Mouse (Mus musculus): ENCODE results near the gene Olfr461. TPM values are rescaled to one million over a fixed set of nuclear protein-coding genes. Genes with fewer than 3 reads are reported as not detected.
A peak's percentile ranks its signal among the peaks of the same experiment; 100 is the strongest.

Gene Olfr461
- total and polyA plus RNA-seq, 2 experiments: not detected

DNA sequence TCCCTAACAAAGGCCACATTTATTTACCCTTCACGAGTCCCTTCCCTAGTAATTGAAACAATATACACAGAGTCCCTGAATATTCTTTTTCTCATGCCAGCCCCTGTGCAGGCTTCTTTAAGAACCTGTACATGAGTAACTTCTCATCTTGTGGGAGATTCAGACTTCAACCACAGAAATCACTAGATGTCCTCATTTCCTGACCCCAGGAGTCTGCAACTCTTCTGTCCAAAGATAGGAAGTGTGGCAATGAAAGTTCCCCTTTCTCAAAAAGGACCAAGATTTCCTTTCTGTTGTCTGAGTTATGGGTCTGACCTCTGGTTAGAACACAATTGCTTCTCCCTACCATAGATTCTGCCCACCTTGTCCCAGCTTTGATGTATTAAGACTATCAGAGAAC is 21.5 kb upstream of the Olfr461 start:
- WGBS: 79% methylated on average over 1 of the region's 1 CpGs
- no peak overlapping the region for H3K9ac ChIP-seq (ENCODE audit: low read depth, low read length)
- DNase-seq (ENCODE audit: extremely low read depth, low read depth, low spot score): peak; percentile 41
- H3K4me1 ChIP-seq (ENCODE audit: control insufficient read depth, insufficient read depth, low read length): no peaks in the 10 kb centered on the region
- TF ChIP-seq POLR2A (IDR thresholded peaks at IDR 0.05; ENCODE audit: extremely low read depth, insufficient read depth, low read length) (no peak), CTCF (IDR thresholded peaks at IDR 0.05; ENCODE audit: low read depth, low read length) (no peak)
- H3K4me3 ChIP-seq (ENCODE audit: insufficient read depth, low read depth, low read length): no peak overlapping the region
- H3K79me2 ChIP-seq (ENCODE audit: control insufficient read depth, insufficient read depth, low read length): no peaks in the 10 kb centered on the region
- 0 out of 2 replicates have a peak, but pooled peaks cover 2% of the 10 kb centered on the region for H3K27me3 ChIP-seq (ENCODE audit: control insufficient read depth, insufficient read depth, low read length)
- no peaks in the 10 kb centered on the region for H3K36me3 ChIP-seq (ENCODE audit: control insufficient read depth, insufficient read depth, low read length)
- H3K27ac ChIP-seq (replicated peaks; ENCODE audit: insufficient read depth, low read depth, low read length): no peak overlapping the region

- H3K27me3 ChIP-seq (ENCODE audit: control insufficient read depth, insufficient read depth, low read length): 0 out of 2 replicates have a peak, but pooled peaks cover 2% of the 10 kb centered on the region
- H3K36me3 ChIP-seq (ENCODE audit: control insufficient read depth, insufficient read depth, low read length): no peaks in the 10 kb centered on the region
- peak; percentile 11 for DNase-seq (ENCODE audit: extremely low read depth, low read depth, low spot score)
- no peaks in the 10 kb centered on the region for H3K79me2 ChIP-seq (ENCODE audit: control insufficient read depth, insufficient read depth, low read length)
- 72% methylated on average over 3 of the region's 3 CpGs for WGBS
- no peaks in the 10 kb centered on the region for H3K4me1 ChIP-seq (ENCODE audit: control insufficient read depth, insufficient read depth, low read length)
- no peak overlapping the region for H3K4me3 ChIP-seq (ENCODE audit: insufficient read depth, low read depth, low read length)
- no peak for TF ChIP-seq POLR2A (IDR thresholded peaks at IDR 0.05; ENCODE audit: extremely low read depth, insufficient read depth, low read length)
- TF ChIP-seq CTCF (IDR thresholded peaks at IDR 0.05; ENCODE audit: low read depth, low read length): no peak
- H3K9ac ChIP-seq (ENCODE audit: low read depth, low read length): no peak overlapping the region
- H3K27ac ChIP-seq (replicated peaks; ENCODE audit: insufficient read depth, low read depth, low read length): no peak overlapping the region
Measured at GRCm38 (mm10) chr6:40573618-40574017, 18.8 kb upstream of the Olfr461 start.

DNA sequence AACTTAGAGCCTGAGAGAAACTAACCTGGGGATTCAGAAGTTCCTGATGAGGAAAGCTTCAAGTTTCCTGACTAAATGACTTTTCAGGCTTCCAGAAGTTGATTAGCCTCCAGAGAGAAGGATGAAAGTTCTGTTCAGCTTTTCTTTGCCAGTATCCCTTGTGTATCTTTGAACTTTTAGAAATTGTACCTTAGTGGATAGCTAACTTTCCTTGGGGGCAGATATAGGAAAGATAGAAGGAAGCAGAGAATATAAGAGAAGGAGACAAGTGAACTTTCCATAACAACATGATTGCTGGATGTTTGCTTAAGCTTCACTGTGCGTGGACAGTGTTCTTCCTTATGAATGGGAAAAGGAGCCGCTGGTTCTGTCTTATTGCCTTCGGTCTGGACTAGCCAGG is 14.3 kb upstream of the Olfr461 start, which contains the start of gene Olfr460:
Gene Olfr460 (plus strand): TSS at position 301 of the 400 bp plus-strand sequence.
- H3K9ac ChIP-seq (ENCODE audit: low read depth, low read length): no peak within 1 kb of the TSS
- no peak for DNase-seq (ENCODE audit: extremely low read depth, low read depth, low spot score)
- no peaks in the 10 kb centered on the region for H3K36me3 ChIP-seq (ENCODE audit: control insufficient read depth, insufficient read depth, low read length)
- no peak for TF ChIP-seq CTCF (IDR thresholded peaks at IDR 0.05; ENCODE audit: low read depth, low read length)
- no peak for TF ChIP-seq POLR2A (IDR thresholded peaks at IDR 0.05; ENCODE audit: extremely low read depth, insufficient read depth, low read length)
- no peaks in the 10 kb centered on the region for H3K4me1 ChIP-seq (ENCODE audit: control insufficient read depth, insufficient read depth, low read length)
- H3K27ac ChIP-seq (replicated peaks; ENCODE audit: insufficient read depth, low read depth, low read length): no peak within 1 kb of the TSS
- 87% methylated on average over 3 of the region's 3 CpGs for WGBS
- H3K27me3 ChIP-seq (ENCODE audit: control insufficient read depth, insufficient read depth, low read length): 0 out of 2 replicates have a peak, but pooled peaks cover 2% of the 10 kb centered on the region
- no peaks in the 10 kb centered on the region for H3K79me2 ChIP-seq (ENCODE audit: control insufficient read depth, insufficient read depth, low read length)
- no peak within 1 kb of the TSS for H3K4me3 ChIP-seq (ENCODE audit: insufficient read depth, low read depth, low read length)

DNA sequence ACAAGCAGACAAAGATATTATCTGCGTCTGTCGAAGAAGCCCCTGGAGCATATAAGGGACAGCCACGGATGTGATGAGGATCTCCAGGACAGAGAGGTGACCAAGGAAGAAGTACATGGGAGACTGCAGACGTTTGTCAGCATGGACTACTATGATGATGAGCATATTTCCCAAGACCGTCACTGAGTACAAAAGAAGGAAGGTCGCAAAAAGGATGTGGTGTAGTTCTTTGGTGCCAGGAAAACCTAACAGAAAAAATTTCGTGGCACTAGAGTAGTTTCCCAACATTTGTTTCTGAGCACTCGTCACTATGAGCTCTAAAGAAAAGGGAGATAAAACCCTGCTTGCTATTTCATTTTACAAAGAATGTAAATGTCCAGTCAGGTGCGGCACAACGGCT is 10.2 kb downstream of the Olfr461 start:
- Histone ChIP-seq H3K79me2 (ENCODE audit: control insufficient read depth, insufficient read depth, low read length) (no peaks in the 10 kb centered on the region), H3K9ac (ENCODE audit: low read depth, low read length) (no peak overlapping the region), H3K27ac (replicated peaks; ENCODE audit: insufficient read depth, low read depth, low read length) (no peak overlapping the region), H3K4me3 (ENCODE audit: insufficient read depth, low read depth, low read length) (no peak overlapping the region), H3K27me3 (ENCODE audit: control insufficient read depth, insufficient read depth, low read length) (no peaks in the 10 kb centered on the region), H3K36me3 (ENCODE audit: control insufficient read depth, insufficient read depth, low read length) (no peaks in the 10 kb centered on the region), H3K4me1 (ENCODE audit: control insufficient read depth, insufficient read depth, low read length) (no peaks in the 10 kb centered on the region)
- no peak for DNase-seq (ENCODE audit: extremely low read depth, low read depth, low spot score)
- TF ChIP-seq POLR2A (IDR thresholded peaks at IDR 0.05; ENCODE audit: extremely low read depth, insufficient read depth, low read length) (no peak), CTCF (IDR thresholded peaks at IDR 0.05; ENCODE audit: low read depth, low read length) (no peak)
- 79% methylated on average over 10 of the region's 10 CpGs for whole genome bisulfite sequencing

DNA sequence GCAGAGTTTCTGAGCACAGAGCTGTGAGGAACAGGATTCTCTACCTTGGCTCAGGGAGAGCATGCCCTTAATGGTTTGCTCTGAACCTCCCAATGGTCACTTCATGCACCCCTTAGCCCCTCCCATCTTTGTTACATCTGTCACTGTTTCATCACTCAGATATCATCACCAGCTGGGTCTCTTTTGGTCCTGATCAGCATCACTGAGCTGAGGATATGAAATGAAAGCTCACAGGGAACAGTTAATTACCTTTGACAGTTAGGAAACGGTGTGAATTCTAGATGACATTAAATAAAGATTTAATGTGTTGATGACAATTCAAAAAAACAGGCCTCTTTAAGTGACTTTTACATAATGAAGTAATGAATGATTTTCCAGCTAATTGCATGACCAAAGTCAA is 35.4 kb downstream of the Olfr461 start, which contains the start of gene Prss37:
Gene Prss37 (minus strand): TSS at position 101 of the 400 bp plus-strand sequence.
- no peaks in the 10 kb centered on the region for H3K36me3 ChIP-seq (ENCODE audit: control insufficient read depth, insufficient read depth, low read length)
- H3K4me3 ChIP-seq (ENCODE audit: insufficient read depth, low read depth, low read length): no peak within 1 kb of the TSS
- H3K27ac ChIP-seq (replicated peaks; ENCODE audit: insufficient read depth, low read depth, low read length): no peak within 1 kb of the TSS
- no peak within 1 kb of the TSS for H3K9ac ChIP-seq (ENCODE audit: low read depth, low read length)
- DNase-seq (ENCODE audit: extremely low read depth, low read depth, low spot score): no peak
- WGBS: 81% methylated on average over 1 of the region's 1 CpGs
- H3K4me1 ChIP-seq (ENCODE audit: control insufficient read depth, insufficient read depth, low read length): no peaks in the 10 kb centered on the region
- H3K79me2 ChIP-seq (ENCODE audit: control insufficient read depth, insufficient read depth, low read length): no peaks in the 10 kb centered on the region
- no peaks in the 10 kb centered on the region for H3K27me3 ChIP-seq (ENCODE audit: control insufficient read depth, insufficient read depth, low read length)
- TF ChIP-seq CTCF (IDR thresholded peaks at IDR 0.05; ENCODE audit: low read depth, low read length) (no peak), POLR2A (IDR thresholded peaks at IDR 0.05; ENCODE audit: extremely low read depth, insufficient read depth, low read length) (no peak)

DNA sequence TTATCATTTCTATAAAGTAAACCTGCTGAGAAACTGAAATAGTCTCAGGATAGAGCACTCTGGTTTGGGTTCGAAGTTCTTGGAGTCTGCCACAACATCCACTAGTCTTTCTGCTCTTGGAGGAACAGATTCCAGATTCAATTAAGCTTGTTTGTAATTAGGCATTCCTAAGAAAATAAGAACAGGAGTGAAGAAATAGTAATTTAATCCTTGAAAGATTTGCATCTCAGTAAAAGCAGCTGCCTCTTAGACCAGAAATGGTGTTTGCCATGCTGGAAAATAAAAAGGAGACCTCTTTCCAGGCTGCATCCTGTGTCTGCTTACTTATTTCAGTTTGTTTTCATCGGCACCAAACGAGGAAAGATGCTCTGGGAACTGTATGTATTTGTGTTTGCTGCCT is 61.6 kb downstream of the Olfr461 start, which contains the start of gene Tas2r108:
Gene Tas2r108 (plus strand): TSS at position 301 of the 400 bp plus-strand sequence.
- no peak for TF ChIP-seq CTCF (IDR thresholded peaks at IDR 0.05; ENCODE audit: low read depth, low read length)
- no peak for TF ChIP-seq POLR2A (IDR thresholded peaks at IDR 0.05; ENCODE audit: extremely low read depth, insufficient read depth, low read length)
- Histone ChIP-seq H3K9ac (ENCODE audit: low read depth, low read length) (no peak within 1 kb of the TSS), H3K36me3 (ENCODE audit: control insufficient read depth, insufficient read depth, low read length) (no peaks in the 10 kb centered on the region), H3K79me2 (ENCODE audit: control insufficient read depth, insufficient read depth, low read length) (no peaks in the 10 kb centered on the region), H3K27me3 (ENCODE audit: control insufficient read depth, insufficient read depth, low read length) (no peaks in the 10 kb centered on the region), H3K4me1 (ENCODE audit: control insufficient read depth, insufficient read depth, low read length) (no peaks in the 10 kb centered on the region), H3K27ac (replicated peaks; ENCODE audit: insufficient read depth, low read depth, low read length) (no peak within 1 kb of the TSS), H3K4me3 (ENCODE audit: insufficient read depth, low read depth, low read length) (no peak within 1 kb of the TSS)
- DNase-seq (ENCODE audit: extremely low read depth, low read depth, low spot score): no peak
- WGBS: 91% methylated on average over 3 of the region's 3 CpGs

Other genes with a start within 250 kb of the Olfr461 start
- gene Agk, start 229.9 kb downstream of the Olfr461 start, total RNA-seq (2014; rRNA removed): 10.5 TPM in 2 replicates
- 4.2 and 4.8 TPM in 2 replicates for gene Agk, start 229.9 kb downstream of the Olfr461 start, polyA plus RNA-seq (2012; rRNA removed)
- 6.5 and 8.3 TPM in 2 replicates for gene E330009J07Rik, start 118.9 kb downstream of the Olfr461 start, total RNA-seq (2014; rRNA removed)
- 3.7 and 4.1 TPM in 2 replicates for gene E330009J07Rik, start 118.9 kb downstream of the Olfr461 start, polyA plus RNA-seq (2012; rRNA removed)
- not detected in 2 replicates for gene Wee2, start 116.0 kb downstream of the Olfr461 start, total RNA-seq (2014; rRNA removed)
- gene Wee2, start 116.0 kb downstream of the Olfr461 start, polyA plus RNA-seq (2012; rRNA removed): not detected in 2 replicates
- 21.6 and 29.0 TPM in 2 replicates for gene Ssbp1, start 83.7 kb downstream of the Olfr461 start, total RNA-seq (2014; rRNA removed)
- gene Ssbp1, start 83.7 kb downstream of the Olfr461 start, polyA plus RNA-seq (2012; rRNA removed): 7.9 and 8.1 TPM in 2 replicates
- 0.09 and 0.13 TPM in 2 replicates for gene Tas2r137, start 63.8 kb downstream of the Olfr461 start, total RNA-seq (2014; rRNA removed)
- 0.11 TPM in 1 of 2 replicates, not detected in the other for gene Tas2r137, start 63.8 kb downstream of the Olfr461 start, polyA plus RNA-seq (2012; rRNA removed)
- gene Tas2r108, start 61.5 kb downstream of the Olfr461 start, total RNA-seq (2014; rRNA removed): 0.27 TPM in 1 of 2 replicates, not detected in the other
- not detected in 2 replicates for gene Tas2r108, start 61.5 kb downstream of the Olfr461 start, polyA plus RNA-seq (2012; rRNA removed)
- not detected in 2 replicates for gene Prss37, start 35.5 kb downstream of the Olfr461 start, total RNA-seq (2014; rRNA removed)
- not detected in 2 replicates for gene Prss37, start 35.5 kb downstream of the Olfr461 start, polyA plus RNA-seq (2012; rRNA removed)
- not detected in 2 replicates for gene Olfr460, start 14.4 kb upstream of the Olfr461 start, total RNA-seq (2014; rRNA removed)
- not detected in 2 replicates for gene Olfr460, start 14.4 kb upstream of the Olfr461 start, polyA plus RNA-seq (2012; rRNA removed)
- 0.13 and 0.46 TPM in 2 replicates for gene Clec5a, start 30.8 kb upstream of the Olfr461 start, total RNA-seq (2014; rRNA removed)
- not detected in 2 replicates for gene Clec5a, start 30.8 kb upstream of the Olfr461 start, polyA plus RNA-seq (2012; rRNA removed)
- 0.13 TPM in 1 of 2 replicates, not detected in the other for gene Tas2r138, start 58.3 kb upstream of the Olfr461 start, total RNA-seq (2014; rRNA removed)
- 0.15 TPM in 1 of 2 replicates, not detected in the other for gene Tas2r138, start 58.3 kb upstream of the Olfr461 start, polyA plus RNA-seq (2012; rRNA removed)
- 118 and 122 TPM in 2 replicates for gene Mgam, start 73.8 kb upstream of the Olfr461 start, total RNA-seq (2014; rRNA removed)
- 32.7 and 36.3 TPM in 2 replicates for gene Mgam, start 73.8 kb upstream of the Olfr461 start, polyA plus RNA-seq (2012; rRNA removed)

Data from liver, adult 2 months (tissue).